Comparison of ENCODE assay signal across 9 mouse cellular contexts in the genomic region with DNA sequence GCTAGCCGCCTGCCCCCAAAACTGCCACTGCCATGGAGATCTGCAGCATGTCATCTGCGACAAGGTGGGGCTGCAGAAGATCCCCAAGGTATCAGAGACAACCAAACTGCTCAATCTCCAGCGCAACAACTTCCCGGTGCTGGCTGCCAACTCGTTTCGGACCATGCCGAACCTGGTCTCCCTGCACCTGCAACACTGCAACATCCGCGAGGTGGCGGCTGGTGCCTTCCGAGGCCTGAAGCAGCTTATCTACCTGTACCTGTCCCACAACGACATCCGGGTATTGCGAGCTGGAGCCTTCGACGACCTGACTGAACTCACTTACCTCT. TPM values are rescaled to one million over a fixed set of nuclear protein-coding genes. Genes with fewer than 3 reads are reported as not detected.
A peak's percentile ranks its signal among the peaks of the same experiment; 100 is the strongest.
DNase-seq lines count a peak whose midpoint lies in the region; ATAC-seq lines count a peak whose summit lies in the region.
"Had no signal": no experiment of that assay in that cellular context is flagged by ENCODE, and none has a peak within 500 bp of the region (broad histone marks: within the 10 kb centered on the region; RNA-seq: fewer than 3 reads in every experiment).

No protein-coding gene starts in this region.

- peaks cover 20% of the 10 kb centered on the region; the same call in 1 of the 2 replicates for H3K27me3 ChIP-seq in heart, embryonic 15.5 days
- H3K27me3 ChIP-seq in intestine, embryonic 16.5 days (replicated peaks; ENCODE audit: control insufficient read depth, insufficient read depth, low read length) = no peaks in the 10 kb centered on the region; the same call in 1 of the 2 replicates
- H3K27me3 ChIP-seq in midbrain, embryonic 12.5 days = peaks cover 37% of the 10 kb centered on the region

- no peak for ATAC-seq in heart, embryonic 15.5 days (replicated peaks; ENCODE audit: insufficient number of reproducible peaks, insufficient read depth, low FRiP score, low read depth)
- peak; percentile 62 for ATAC-seq in intestine, embryonic 16.5 days
- no peak for ATAC-seq in midbrain, embryonic 12.5 days (ENCODE audit: low FRiP score, low read depth)

- H3K36me3 ChIP-seq in heart, embryonic 15.5 days = no peaks in the 10 kb centered on the region; the same call in 1 of the 2 replicates
- no peaks in the 10 kb centered on the region for H3K36me3 ChIP-seq in intestine, embryonic 16.5 days (ENCODE audit: control insufficient read depth, insufficient read depth, low read length)
- H3K36me3 ChIP-seq in midbrain, embryonic 12.5 days = no peaks in the 10 kb centered on the region
- H3K36me3 ChIP-seq: G1E had no signal

- no peak for DNase-seq in heart, postnatal 14 days
- DNase-seq in ZHBTc4 (ENCODE audit: low read depth, low spot score) = peak; percentile 42
- DNase-seq in right cerebral cortex, postnatal 25 days = no peak
- DNase-seq in frontal cortex, postnatal 14 days (ENCODE audit: low spot score in 2 of 2) = no peak
- no peak for DNase-seq in ovary, adult 18-20 months (ENCODE audit: low spot score)

- H3K27ac ChIP-seq in heart, embryonic 15.5 days = no peak overlapping the region
- 0 out of 2 replicates have a peak overlapping the region, but pooled peaks have one; percentile 4 for H3K27ac ChIP-seq in intestine, embryonic 16.5 days (ENCODE audit: low read length)
- no peak overlapping the region for H3K27ac ChIP-seq in midbrain, embryonic 12.5 days (replicated peaks)

- peak overlapping the region; percentile 39 for H3K4me3 ChIP-seq in heart, embryonic 15.5 days
- H3K4me3 ChIP-seq in intestine, embryonic 16.5 days (ENCODE audit: low read length) = peak overlapping the region; percentile 31
- peak overlapping the region; percentile 24 for H3K4me3 ChIP-seq in midbrain, embryonic 12.5 days

- H3K4me2 ChIP-seq in heart, embryonic 15.5 days = peak overlapping the region; percentile 62
- peak overlapping the region; percentile 47 for H3K4me2 ChIP-seq in intestine, embryonic 16.5 days (ENCODE audit: low read depth, low read length)
- H3K4me2 ChIP-seq in midbrain, embryonic 12.5 days (replicated peaks) = peak overlapping the region; percentile 44

- peaks cover 16% of the 10 kb centered on the region for H3K4me1 ChIP-seq in heart, embryonic 15.5 days (replicated peaks)
- H3K4me1 ChIP-seq in intestine, embryonic 16.5 days (ENCODE audit: control insufficient read depth, insufficient read depth, low read length) = peaks cover 18% of the 10 kb centered on the region
- H3K4me1 ChIP-seq in midbrain, embryonic 12.5 days = peaks cover 15% of the 10 kb centered on the region

- intact Hi-C loops in heart, postnatal 14 days (cut with DNase I) = no loop called here

- WGBS in heart, embryonic 15.5 days = 15% methylated on average over 16 of the region's 16 CpGs
- 17% methylated on average over 16 of the region's 16 CpGs for WGBS in intestine, embryonic 16.5 days
- WGBS in midbrain, embryonic 12.5 days = 12% methylated on average over 16 of the region's 16 CpGs

- H3K9ac ChIP-seq in heart, embryonic 15.5 days = peak overlapping the region; percentile 26; the same call in 1 of the 2 replicates
- peak overlapping the region; percentile 60 for H3K9ac ChIP-seq in intestine, embryonic 16.5 days (ENCODE audit: low read depth, low read length)
- no peak overlapping the region for H3K9ac ChIP-seq in midbrain, embryonic 12.5 days (replicated peaks)

- no peaks in the 10 kb centered on the region for H3K9me3 ChIP-seq in heart, embryonic 15.5 days (replicated peaks)
- no peaks in the 10 kb centered on the region for H3K9me3 ChIP-seq in intestine, embryonic 16.5 days (ENCODE audit: control insufficient read depth, low read length)
- H3K9me3 ChIP-seq in midbrain, embryonic 12.5 days = no peaks in the 10 kb centered on the region
- H3K9me3 ChIP-seq: G1E had no signal

RNA-seq across cellular contexts. Expression of a gene that starts 0.3 kb away (rescaled TPM):
- 0.57 and 1.5 TPM in 2 replicates for polyA plus RNA-seq in heart, embryonic 15.5 days (2015; fragmentation: Nextera tagmentation; extraction: Ambion mirVana)
- total RNA-seq in heart, postnatal 14 days (2021) = 1 to 10 TPM in 1 of 2 experiments, under 1 TPM in 1; 0.22 to 2.4 TPM
- polyA plus RNA-seq in intestine, embryonic 16.5 days (2015; fragmentation: Nextera tagmentation; extraction: Ambion mirVana) = 1.2 and 1.6 TPM in 2 replicates
- 0.31 and 0.45 TPM in 2 replicates for polyA plus RNA-seq in midbrain, embryonic 12.5 days (2016; fragmentation: Nextera tagmentation; extraction: Ambion mirVana)
- polyA plus RNA-seq: G1E had no signal

RNA-seq across cellular contexts. Expression of a gene that starts 16.1 kb away (rescaled TPM):
- 5.7 and 6.2 TPM in 2 replicates for polyA plus RNA-seq in heart, embryonic 15.5 days (2015; fragmentation: Nextera tagmentation; extraction: Ambion mirVana)
- 1 to 10 TPM; 9.4 to 9.6 TPM for total RNA-seq in heart, postnatal 14 days (2021)
- 2.4 and 3.6 TPM in 2 replicates for polyA plus RNA-seq in intestine, embryonic 16.5 days (2015; fragmentation: Nextera tagmentation; extraction: Ambion mirVana)
- polyA plus RNA-seq in midbrain, embryonic 12.5 days (2016; fragmentation: Nextera tagmentation; extraction: Ambion mirVana) = 4.3 and 5.4 TPM in 2 replicates

RNA-seq across cellular contexts. Expression of a gene that starts 36.6 kb away (rescaled TPM):
- polyA plus RNA-seq in heart, embryonic 15.5 days (2015; fragmentation: Nextera tagmentation; extraction: Ambion mirVana) = 3.3 and 3.7 TPM in 2 replicates
- total RNA-seq in heart, postnatal 14 days (2021) = 10 to 100 TPM; 31.6 to 35.6 TPM
- polyA plus RNA-seq in intestine, embryonic 16.5 days (2015; fragmentation: Nextera tagmentation; extraction: Ambion mirVana) = 3.0 and 3.3 TPM in 2 replicates
- polyA plus RNA-seq in midbrain, embryonic 12.5 days (2016; fragmentation: Nextera tagmentation; extraction: Ambion mirVana) = 3.1 and 3.7 TPM in 2 replicates

RNA-seq across cellular contexts. Expression of a gene that starts 43.6 kb away (rescaled TPM):
- 5.8 and 6.1 TPM in 2 replicates for polyA plus RNA-seq in heart, embryonic 15.5 days (2015; fragmentation: Nextera tagmentation; extraction: Ambion mirVana)
- total RNA-seq in heart, postnatal 14 days (2021) = 1 to 10 TPM; 1.4 to 2.1 TPM
- 3.0 and 3.2 TPM in 2 replicates for polyA plus RNA-seq in intestine, embryonic 16.5 days (2015; fragmentation: Nextera tagmentation; extraction: Ambion mirVana)
- polyA plus RNA-seq in midbrain, embryonic 12.5 days (2016; fragmentation: Nextera tagmentation; extraction: Ambion mirVana) = 2.9 and 4.9 TPM in 2 replicates
- total RNA-seq: G1E had no signal
- polyA plus RNA-seq: G1E had no signal
